Mouse (Mus musculus) layer of hippocampus, postnatal 36 days (tissue): ENCODE measurements at regions not wholly inside any gene's neighbourhood (a gene's known extent, or its start where the extent isn't known, plus 50 kb on each side); places are given as distances from the start of the nearest gene placed in this dataset.

Experiments used
- DNase-seq, 2 experiments: peaks; one replicate each; pipeline ENCODE4 v3.0.0; 2022

- no peak for DNase-seq
These were observed 258.3 kb upstream of the Dsel start for GRCm38 (mm10) chr1:112123012-112123411.

DNA sequence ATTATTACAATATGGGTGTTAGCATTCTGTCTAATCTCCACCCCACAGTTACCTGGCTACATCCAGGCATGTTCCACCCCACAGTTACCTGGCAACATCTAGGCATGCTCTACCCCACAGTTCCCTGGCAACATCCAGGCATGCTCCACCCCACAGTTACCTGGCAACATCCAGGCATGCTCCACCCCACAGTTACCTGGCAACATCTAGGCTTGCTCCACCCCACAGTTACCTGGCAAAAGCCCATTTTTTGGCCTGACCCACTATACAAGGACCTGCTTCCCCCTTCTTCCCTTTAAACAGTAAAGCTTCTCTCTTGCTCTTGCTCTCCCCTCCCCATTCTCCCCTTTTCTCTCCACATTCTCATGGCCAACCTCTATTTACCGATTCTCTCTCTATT lies 238.7 kb upstream of the Dsel start:
- DNase-seq = peak in 1 of 2 experiments; percentile 3

DNA sequence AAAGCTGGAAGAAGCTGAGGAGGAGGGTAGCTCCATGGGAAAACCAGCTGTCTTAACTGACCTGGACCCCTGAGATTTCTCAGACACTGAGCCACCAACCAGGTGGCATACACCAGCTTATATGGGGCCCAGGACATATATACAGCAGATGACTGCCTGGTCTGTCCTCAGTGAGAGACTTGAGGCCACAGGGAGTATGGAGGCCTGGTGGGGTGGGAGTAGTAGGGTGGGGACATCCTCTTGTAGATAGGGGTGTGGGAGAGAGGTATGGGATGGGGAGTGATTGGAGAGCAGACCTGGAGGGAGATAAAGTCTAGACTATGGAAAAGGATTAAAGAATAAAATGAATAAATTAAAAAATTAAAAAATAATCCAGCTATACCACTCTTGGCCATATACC lies 195.2 kb upstream of the Dsel start:
- no peak for DNase-seq

DNA sequence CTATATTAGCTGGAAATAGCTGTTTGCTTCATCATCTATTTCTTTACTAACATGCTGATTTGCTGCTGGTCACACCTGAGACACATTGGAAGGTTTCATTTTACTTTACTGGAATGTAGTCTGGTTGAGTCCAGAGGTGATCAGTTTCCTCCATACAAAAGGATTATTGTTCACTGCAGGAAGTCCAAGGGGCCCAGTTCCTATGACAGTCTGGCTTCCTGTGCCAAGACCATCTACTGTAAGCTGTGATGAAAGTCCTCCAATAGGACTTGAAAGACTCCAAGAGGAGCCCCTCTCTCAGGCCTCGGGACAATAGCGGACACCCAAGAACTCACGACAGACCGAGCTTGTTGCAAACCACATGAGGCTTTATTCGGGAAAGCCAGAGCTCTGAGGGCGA lies 189.2 kb upstream of the Dsel start:
- no peak for DNase-seq

DNA sequence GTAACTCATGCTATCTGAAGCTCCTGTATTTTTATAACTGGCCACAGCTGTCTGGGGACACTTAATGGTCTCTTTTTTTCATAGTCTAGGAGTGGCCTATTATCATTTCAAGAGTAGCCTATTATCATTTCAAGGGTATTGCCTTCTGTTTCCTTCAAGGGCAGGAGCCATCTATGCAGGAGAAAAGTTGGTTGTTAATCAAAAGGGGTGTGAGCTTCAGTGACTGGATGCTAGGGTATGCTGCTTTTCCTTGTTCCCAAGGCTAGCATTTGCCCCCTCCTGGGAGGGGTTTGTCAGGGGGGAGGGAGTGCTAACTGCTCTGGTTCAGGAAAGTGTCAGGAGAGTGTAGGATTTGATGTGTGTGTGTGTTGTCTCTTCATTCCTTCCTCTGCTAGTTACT lies 178.3 kb upstream of the Dsel start:
- DNase-seq = no peak

- no peak for DNase-seq
These were observed 175.2 kb upstream of the Dsel start for GRCm38 (mm10) chr1:112039878-112040277.

DNA sequence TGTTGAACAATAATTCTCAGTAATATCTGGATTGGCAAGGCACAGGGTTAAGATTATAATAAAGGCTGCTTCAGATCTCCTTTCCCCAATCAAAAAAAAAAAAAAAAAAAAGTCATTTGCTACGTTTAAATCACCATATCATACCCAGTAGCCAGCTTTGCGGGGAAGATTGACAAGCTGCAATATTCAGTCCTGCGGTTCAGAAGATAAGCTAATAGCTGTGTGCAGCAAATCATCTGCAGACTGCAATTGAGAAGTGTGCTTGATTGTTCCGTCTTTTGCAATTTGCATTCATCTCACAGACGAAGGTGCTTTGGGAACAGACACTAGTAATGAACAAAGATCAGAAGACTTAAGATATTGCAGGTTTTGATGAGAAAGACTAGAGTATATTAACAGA lies 163.8 kb upstream of the Dsel start:
- DNase-seq = no peak
